Mouse (Mus musculus): ENCODE data around the gene Gm8947. TPM values are rescaled to one million over a fixed set of nuclear protein-coding genes. Genes with fewer than 3 reads are reported as not detected.

Gene Gm8947
- total RNA-seq, 1 experiment from 2014 or later: not detected

GRCm38 (mm10) chr1:151216417-151216816 lies 24.2 kb downstream of the Gm8947 start:
- no peak for ATAC-seq (ENCODE audit: extremely low read depth, insufficient number of reproducible peaks, low FRiP score, poor library complexity, severe bottlenecking)

GRCm38 (mm10) chr1:151219045-151219444 lies 26.9 kb downstream of the Gm8947 start:
- no peak for ATAC-seq (ENCODE audit: extremely low read depth, insufficient number of reproducible peaks, low FRiP score, poor library complexity, severe bottlenecking)

- no peak for ATAC-seq (ENCODE audit: extremely low read depth, insufficient number of reproducible peaks, low FRiP score, poor library complexity, severe bottlenecking)
Observed at GRCm38 (mm10) chr1:151220098-151220497, 27.9 kb downstream of the Gm8947 start.

GRCm38 (mm10) chr1:151222561-151223267 lies 30.5 kb downstream of the Gm8947 start:
- 0 out of 2 replicates have a peak, but pooled peaks have one; percentile 19 for ATAC-seq (ENCODE audit: extremely low read depth, insufficient number of reproducible peaks, low FRiP score, poor library complexity, severe bottlenecking)

- no peak for ATAC-seq (ENCODE audit: extremely low read depth, insufficient number of reproducible peaks, low FRiP score, poor library complexity, severe bottlenecking)
Observed at GRCm38 (mm10) chr1:151223377-151223776, 31.2 kb downstream of the Gm8947 start.

- ATAC-seq (ENCODE audit: extremely low read depth, insufficient number of reproducible peaks, low FRiP score, poor library complexity, severe bottlenecking): no peak
Observed at GRCm38 (mm10) chr1:151224536-151224935, 32.4 kb downstream of the Gm8947 start.

- ATAC-seq (ENCODE audit: extremely low read depth, insufficient number of reproducible peaks, low FRiP score, poor library complexity, severe bottlenecking): no peak
Observed at GRCm38 (mm10) chr1:151227506-151227905, 35.3 kb downstream of the Gm8947 start.

GRCm38 (mm10) chr1:151228320-151228989 lies 36.3 kb downstream of the Gm8947 start:
- ATAC-seq (ENCODE audit: extremely low read depth, insufficient number of reproducible peaks, low FRiP score, poor library complexity, severe bottlenecking): no peak

GRCm38 (mm10) chr1:151232346-151232745 lies 40.2 kb downstream of the Gm8947 start:
- ATAC-seq (ENCODE audit: extremely low read depth, insufficient number of reproducible peaks, low FRiP score, poor library complexity, severe bottlenecking): no peak

- no peak for ATAC-seq (ENCODE audit: extremely low read depth, insufficient number of reproducible peaks, low FRiP score, poor library complexity, severe bottlenecking)
Observed at GRCm38 (mm10) chr1:151233756-151234155, 41.6 kb downstream of the Gm8947 start.

- ATAC-seq (ENCODE audit: extremely low read depth, insufficient number of reproducible peaks, low FRiP score, poor library complexity, severe bottlenecking): no peak
Observed at GRCm38 (mm10) chr1:151235574-151235973, 43.4 kb downstream of the Gm8947 start.

- ATAC-seq (ENCODE audit: extremely low read depth, insufficient number of reproducible peaks, low FRiP score, poor library complexity, severe bottlenecking): no peak
Observed at GRCm38 (mm10) chr1:151236141-151236930, 44.2 kb downstream of the Gm8947 start.

GRCm38 (mm10) chr1:151237780-151238179 lies 45.6 kb downstream of the Gm8947 start:
- ATAC-seq (ENCODE audit: extremely low read depth, insufficient number of reproducible peaks, low FRiP score, poor library complexity, severe bottlenecking): no peak

- no peak for ATAC-seq (ENCODE audit: extremely low read depth, insufficient number of reproducible peaks, low FRiP score, poor library complexity, severe bottlenecking)
Observed at GRCm38 (mm10) chr1:151243332-151243731, 51.2 kb downstream of the Gm8947 start.

Other genes starting within 250 kb of the Gm8947 start
- gene Hmcn1, start 198.9 kb upstream of the Gm8947 start, total RNA-seq (2017): not detected in 2 replicates
- gene Gm47985, start 9.8 kb upstream of the Gm8947 start, total RNA-seq (2017): not detected in 2 replicates
- gene Gm47995, start 6.1 kb downstream of the Gm8947 start, total RNA-seq (2017): not detected in 2 replicates
- gene 3110040M04Rik, start 11.7 kb downstream of the Gm8947 start, total RNA-seq (2017): not detected in 2 replicates
- gene Gm47996, start 17.8 kb downstream of the Gm8947 start, total RNA-seq (2017): not detected in 2 replicates
- 318 and 362 TPM in 2 replicates for gene Ivns1abp, start 152.1 kb downstream of the Gm8947 start, total RNA-seq (2017)
- 53.5 and 63.4 TPM in 2 replicates for gene Swt1, start 236.1 kb downstream of the Gm8947 start, total RNA-seq (2017)
- 64.9 and 66.6 TPM in 2 replicates for gene Trmt1l, start 236.2 kb downstream of the Gm8947 start, total RNA-seq (2017)

Measured in neutrophil, adult 5-6 weeks (primary cell).